Mouse (Mus musculus) granulocyte monocyte progenitor cell, adult 5-6 weeks (primary cell): ENCODE measurements at regions not wholly inside any gene's neighbourhood (a gene's known extent, or its start where the extent isn't known, plus 50 kb on each side); places are given as distances from the start of the nearest gene placed in this dataset.

ENCODE experiments used
- ATAC-seq: replicated peaks from 2 replicates; pipeline ENCODE4 v1.8.0; 2016; ENCODE audit warnings: mild to moderate bottlenecking, moderate TSS enrichment, inconsistent platforms; ENCODE audit not compliant: poor library complexity, severe bottlenecking

GRCm38 (mm10) chr10:97030996-97031395, 414.2 kb downstream of the Btg1 start:
- no peak for ATAC-seq

- no peak for ATAC-seq
Measured at GRCm38 (mm10) chr10:97035371-97035786, 418.6 kb downstream of the Btg1 start.

- no peak for ATAC-seq
Measured at GRCm38 (mm10) chr10:97038025-97038424, 421.2 kb downstream of the Btg1 start.

- ATAC-seq = no peak
Measured at GRCm38 (mm10) chr10:97047566-97047965, 430.8 kb downstream of the Btg1 start.

- ATAC-seq = no peak
Measured at GRCm38 (mm10) chr10:97047996-97048395, 431.2 kb downstream of the Btg1 start.

GRCm38 (mm10) chr10:97054472-97054871, 424.9 kb upstream of the Dcn start:
- ATAC-seq = peak; percentile 76

- ATAC-seq = no peak
Measured at GRCm38 (mm10) chr10:97061961-97062360, 417.4 kb upstream of the Dcn start.

- no peak for ATAC-seq
Measured at GRCm38 (mm10) chr10:97064546-97064945, 414.9 kb upstream of the Dcn start.

- no peak for ATAC-seq
Measured at GRCm38 (mm10) chr10:97078022-97078473, 401.4 kb upstream of the Dcn start.

- no peak for ATAC-seq
Measured at GRCm38 (mm10) chr10:97079575-97079974, 399.8 kb upstream of the Dcn start.

- ATAC-seq = no peak
Measured at GRCm38 (mm10) chr10:97087286-97087685, 392.1 kb upstream of the Dcn start.

- ATAC-seq = no peak
Measured at GRCm38 (mm10) chr10:97090254-97090653, 389.2 kb upstream of the Dcn start.

- ATAC-seq = no peak
Measured at GRCm38 (mm10) chr10:97093886-97094285, 385.5 kb upstream of the Dcn start.

- no peak for ATAC-seq
Measured at GRCm38 (mm10) chr10:97114501-97114900, 364.9 kb upstream of the Dcn start.

- no peak for ATAC-seq
Measured at GRCm38 (mm10) chr10:97122693-97123092, 356.7 kb upstream of the Dcn start.

- no peak for ATAC-seq
Measured at GRCm38 (mm10) chr10:97141561-97141960, 337.8 kb upstream of the Dcn start.

- no peak for ATAC-seq
Measured at GRCm38 (mm10) chr10:97158561-97159395, 320.6 kb upstream of the Dcn start.

- no peak for ATAC-seq
Measured at GRCm38 (mm10) chr10:97159396-97159760, 320.0 kb upstream of the Dcn start.

- peak; percentile 92 for ATAC-seq
Measured at GRCm38 (mm10) chr10:97159831-97160575, 319.4 kb upstream of the Dcn start.

- ATAC-seq = peak; percentile 39; the same call in 1 of the 2 replicates
Measured at GRCm38 (mm10) chr10:97160892-97161291, 318.5 kb upstream of the Dcn start.

- no peak for ATAC-seq
Measured at GRCm38 (mm10) chr10:97178468-97178867, 300.9 kb upstream of the Dcn start.

- ATAC-seq = no peak
Measured at GRCm38 (mm10) chr10:97189696-97190095, 289.7 kb upstream of the Dcn start.
